Mouse (Mus musculus) liver, postnatal 0 days (tissue): ENCODE data around the gene Slc35d2.
"Not testable (repeated sequence)": the region's sequence is repeated elsewhere in the genome, so short reads cannot be mapped to it uniquely, and the experiment has no call there.

ENCODE experiments used
- CTCF ChIP-seq: sonication (generic); IDR thresholded peaks from 2 replicates; pipeline ENCODE4 v1.5.1; 2016; ENCODE audit warnings: antibody characterized with exemption, low read depth
- EP300 ChIP-seq: IDR thresholded peaks from 2 replicates; pipeline ENCODE4 v1.6.1; 2016; ENCODE audit warnings: antibody characterized with exemption, low read depth, mild to moderate bottlenecking

- TF ChIP-seq CTCF, EP300: not testable (repeated sequence)
Measured at GRCm38 (mm10) chr13:64052281-64052680, 76.9 kb downstream of the Slc35d2 start.
